Mouse (Mus musculus): Measurements from ENCODE around the gene Tyw5.

DNA sequence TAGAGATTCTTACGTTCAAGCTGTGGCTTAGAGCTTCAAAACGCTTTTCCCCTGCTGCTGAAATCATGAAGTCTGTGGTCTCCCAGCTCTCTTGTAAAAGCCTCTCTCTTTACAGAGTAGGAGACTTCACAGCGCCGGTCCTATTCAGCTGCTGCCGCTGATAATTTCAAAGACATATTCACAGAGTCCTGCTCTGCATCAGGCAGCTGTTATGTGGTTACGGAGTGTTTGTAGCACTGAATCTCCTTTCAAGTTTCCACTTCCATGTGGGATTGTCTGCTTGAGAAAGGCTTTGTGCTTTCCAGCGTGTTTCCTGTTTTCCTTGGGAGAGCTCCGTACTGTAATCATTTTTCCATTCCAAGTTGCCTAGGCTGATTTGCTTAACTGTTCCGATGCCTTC is 30.1 kb upstream of the Tyw5 start:
- TF ChIP-seq CTCF (IDR thresholded peaks at IDR 0.05) = no peak
- TF ChIP-seq EP300 (IDR thresholded peaks at IDR 0.05) = no peak

All from lung, postnatal 0 days (tissue).